Mouse (Mus musculus) C2C12 (cell line): Measurements from ENCODE around the gene Myh6. TPM values are rescaled to one million over a fixed set of nuclear protein-coding genes. Genes with fewer than 3 reads are reported as not detected.

Experiments used
- H3K27me3 ChIP-seq: one replicate; pipeline ENCODE4 v1.6.1; 2011; ENCODE audit not compliant: control insufficient read depth, insufficient read depth, insufficient read length
- H3K36me3 ChIP-seq: one replicate; pipeline ENCODE4 v1.6.1; 2011; ENCODE audit not compliant: control insufficient read depth, insufficient read depth
- H3K4me3 ChIP-seq: one replicate; pipeline ENCODE4 v1.5.1; 2011; ENCODE audit warnings: mild to moderate bottlenecking, control low read depth; ENCODE audit not compliant: poor library complexity, insufficient read depth, severe bottlenecking
- H3K79me2 ChIP-seq: one replicate; pipeline ENCODE4 v1.6.1; 2011; ENCODE audit not compliant: control insufficient read depth, insufficient read depth
- H3K79me3 ChIP-seq: one replicate; pipeline ENCODE4 v1.6.1; 2011; ENCODE audit warnings: low read depth, control low read depth
- H3ac ChIP-seq: one replicate; pipeline ENCODE3; 2011; ENCODE audit warnings: low read depth; ENCODE audit not compliant: control insufficient read depth, insufficient read length
- CEBPB ChIP-seq: IDR thresholded peaks from one replicate; pipeline ENCODE4 v1.6.1; 2011; ENCODE audit warnings: low read depth, mild to moderate bottlenecking, control low read depth, moderate library complexity
- CTCF ChIP-seq: IDR thresholded peaks from one replicate; pipeline ENCODE4 v1.5.1; 2011; ENCODE audit not compliant: control insufficient read depth, insufficient read depth, insufficient read length
- FOSL1 ChIP-seq: IDR thresholded peaks from one replicate; pipeline ENCODE4 v1.8.0; 2011; ENCODE audit warnings: mild to moderate bottlenecking, low read length; ENCODE audit not compliant: poor library complexity, insufficient read depth, severe bottlenecking
- MAX ChIP-seq: IDR thresholded peaks from one replicate; pipeline ENCODE4 v1.6.1; 2011; ENCODE audit warnings: mild to moderate bottlenecking, control low read depth
- MYOD1 ChIP-seq: IDR thresholded peaks from one replicate; pipeline ENCODE4 v1.6.1; 2011; ENCODE audit warnings: low read depth; ENCODE audit not compliant: control insufficient read depth, insufficient read length
- MYOG ChIP-seq: IDR thresholded peaks from one replicate; pipeline ENCODE4 v1.6.1; 2011; ENCODE audit not compliant: control insufficient read depth, insufficient read length; ENCODE audit errors: extremely low read depth
- USF1 ChIP-seq: IDR thresholded peaks from one replicate; pipeline ENCODE4 v1.6.1; 2011; ENCODE audit warnings: low read depth, mild to moderate bottlenecking, control low read depth, moderate library complexity
- polyA plus RNA-seq: library from polyadenylated mRNA; unstranded; fragments of >200 nt; fragmentation: generic; extraction: Trizol; gene quantifications from one replicate; pipeline ENCODE4 v1.2.1, GENCODE M21; 2012; ENCODE audit warnings: missing spikeins

The Myh6 gene
- polyA plus RNA-seq, 1 experiment = 0.02 TPM

GRCm38 (mm10) chr14:54997297-54997696 lies 30.6 kb upstream of the Myh6 start:
- no peaks in the 10 kb centered on the region for H3K36me3 ChIP-seq
- H3K79me2 ChIP-seq = no peaks in the 10 kb centered on the region
- peaks cover 2% of the 10 kb centered on the region for H3K27me3 ChIP-seq
- TF ChIP-seq MYOG = no peak
- no peak for TF ChIP-seq CEBPB
- no peak for TF ChIP-seq FOSL1
- TF ChIP-seq CTCF = no peak
- TF ChIP-seq MYOD1 = no peak
- no peak for TF ChIP-seq MAX
- no peak for TF ChIP-seq USF1
- H3ac ChIP-seq = no peak overlapping the region
- no peak overlapping the region for H3K4me3 ChIP-seq
- H3K79me3 ChIP-seq = no peaks in the 10 kb centered on the region

DNA sequence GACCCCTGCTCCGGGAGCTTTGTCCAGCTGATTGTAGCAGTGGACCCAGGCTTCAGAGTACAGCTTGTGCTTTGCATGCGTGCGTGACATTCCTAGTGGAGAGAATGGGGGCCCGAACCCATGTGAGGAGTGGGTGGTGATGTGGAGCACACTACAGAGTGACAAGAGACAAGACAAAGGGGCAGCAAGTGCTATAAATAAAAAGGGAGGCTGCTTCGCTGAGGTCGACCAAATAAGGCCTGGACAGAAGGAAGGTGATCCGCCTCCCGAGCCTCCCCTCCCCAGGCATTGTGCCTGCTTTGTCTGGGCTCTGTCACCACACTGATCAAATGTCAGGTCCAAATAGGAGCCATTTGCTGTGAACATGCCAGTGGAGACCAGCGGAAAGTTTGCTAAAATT lies 30.1 kb upstream of the Myh6 start:
- Histone ChIP-seq H3ac (no peak overlapping the region), H3K36me3 (no peaks in the 10 kb centered on the region), H3K27me3 (peaks cover 5% of the 10 kb centered on the region), H3K4me3 (no peak overlapping the region), H3K79me3 (no peaks in the 10 kb centered on the region), H3K79me2 (no peaks in the 10 kb centered on the region)
- TF ChIP-seq CEBPB (no peak), MYOD1 (no peak), USF1 (no peak), FOSL1 (no peak), MYOG (no peak), MAX (no peak)

DNA sequence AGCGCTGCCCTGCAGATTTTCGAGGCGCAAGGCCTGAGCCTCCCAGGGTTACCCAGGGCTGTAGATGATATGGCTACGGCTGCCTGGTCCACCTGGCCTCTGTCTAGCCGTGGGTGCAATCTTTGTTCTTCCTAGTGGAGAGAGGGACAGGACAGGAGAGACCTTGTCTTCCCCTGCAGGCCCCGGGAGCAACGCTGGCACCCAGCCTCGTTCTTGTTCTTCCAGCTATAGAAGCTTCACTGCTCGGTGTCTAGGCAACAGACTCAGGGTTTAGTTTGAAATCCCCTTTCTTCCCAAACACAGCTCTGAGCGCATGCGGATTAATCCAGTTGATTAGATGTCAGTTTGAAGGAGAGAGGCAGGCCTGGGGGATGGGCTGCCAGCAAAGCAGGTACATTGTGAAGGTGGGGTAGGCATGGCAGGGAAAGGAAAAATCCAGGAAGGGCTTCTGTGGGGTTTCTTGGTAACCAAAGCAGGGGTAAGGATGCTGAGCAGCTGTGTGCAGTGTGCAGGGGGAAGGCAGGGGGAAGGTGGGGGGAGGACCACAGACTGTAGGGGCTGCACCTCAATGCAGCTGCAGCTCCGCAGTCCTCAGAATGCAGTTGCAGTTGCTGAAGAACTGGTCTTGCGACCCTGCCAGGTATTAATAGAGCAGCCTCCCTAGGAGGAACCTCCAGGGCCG lies 28.9 kb upstream of the Myh6 start:
- Histone ChIP-seq H3K36me3 (no peaks in the 10 kb centered on the region), H3K79me2 (no peaks in the 10 kb centered on the region), H3K27me3 (peaks cover 11% of the 10 kb centered on the region), H3K4me3 (no peak overlapping the region), H3ac (no peak overlapping the region), H3K79me3 (no peaks in the 10 kb centered on the region)
- no peak for TF ChIP-seq FOSL1
- no peak for TF ChIP-seq MYOD1
- TF ChIP-seq USF1 = no peak
- no peak for TF ChIP-seq MYOG
- no peak for TF ChIP-seq MAX
- TF ChIP-seq CEBPB = no peak
- no peak for TF ChIP-seq CTCF

GRCm38 (mm10) chr14:54994869-54995186 lies 28.1 kb upstream of the Myh6 start:
- no peak overlapping the region for H3ac ChIP-seq
- peaks cover 13% of the 10 kb centered on the region for H3K27me3 ChIP-seq
- H3K79me3 ChIP-seq = no peaks in the 10 kb centered on the region
- H3K36me3 ChIP-seq = no peaks in the 10 kb centered on the region
- no peak overlapping the region for H3K4me3 ChIP-seq
- H3K79me2 ChIP-seq = no peaks in the 10 kb centered on the region
- TF ChIP-seq MAX (no peak), FOSL1 (no peak)

DNA sequence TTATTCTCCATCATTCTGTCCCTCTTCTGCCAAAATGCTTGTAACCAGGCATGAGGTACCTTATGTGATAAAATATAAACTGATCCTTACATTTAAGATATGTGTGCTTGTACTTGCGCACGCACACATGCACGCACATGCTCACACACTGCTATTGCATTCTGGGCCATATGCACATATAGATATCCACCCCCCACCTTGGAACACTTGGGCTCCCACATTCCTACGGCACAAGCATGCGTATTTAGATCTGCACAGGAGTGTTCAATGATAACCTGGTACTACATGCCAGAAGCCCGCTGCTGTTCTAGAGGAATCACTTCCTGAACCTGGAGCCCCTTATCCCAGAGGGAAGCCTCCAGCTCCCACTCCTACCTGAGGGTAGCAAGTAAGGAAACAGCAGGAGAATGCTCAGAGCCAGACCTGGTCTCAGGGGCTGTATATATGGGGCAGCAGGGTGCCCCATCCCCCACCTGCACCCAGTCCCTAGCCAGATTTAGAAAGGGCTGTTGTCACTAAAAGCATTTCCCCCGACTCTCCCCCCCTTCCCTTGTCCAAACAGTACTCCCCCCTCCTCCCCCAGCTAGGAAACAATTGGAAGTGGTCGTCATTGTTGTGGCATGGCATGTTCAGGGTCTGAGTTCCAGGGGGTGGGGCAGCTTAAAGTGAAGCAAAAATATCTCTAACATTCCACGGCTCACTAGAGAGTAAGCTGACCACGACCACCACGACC lies 27.6 kb upstream of the Myh6 start, which contains the start of gene Myh7:
Gene Myh7 (minus strand): TSS at position 491 of the 733 bp plus-strand sequence.
- Histone ChIP-seq H3ac (no peak within 1 kb of the TSS), H3K27me3 (peaks cover 13% of the 10 kb centered on the region), H3K79me2 (no peaks in the 10 kb centered on the region), H3K4me3 (no peak within 1 kb of the TSS), H3K36me3 (no peaks in the 10 kb centered on the region), H3K79me3 (no peaks in the 10 kb centered on the region)
- no peak for TF ChIP-seq MAX
- no peak for TF ChIP-seq MYOD1
- TF ChIP-seq MYOG = no peak
- TF ChIP-seq FOSL1 = no peak
- TF ChIP-seq USF1 = no peak
- TF ChIP-seq CTCF = no peak
- TF ChIP-seq CEBPB = no peak
